Mouse (Mus musculus): ENCODE measurements around the gene Lekr1. TPM values are rescaled to one million over a fixed set of nuclear protein-coding genes. Genes with fewer than 3 reads are reported as not detected.
A peak's percentile ranks its signal among the peaks of the same experiment; 100 is the strongest.

The Lekr1 gene
- total RNA-seq, 2 experiments from 2014 or later: 4.3 to 6.3 TPM

DNA sequence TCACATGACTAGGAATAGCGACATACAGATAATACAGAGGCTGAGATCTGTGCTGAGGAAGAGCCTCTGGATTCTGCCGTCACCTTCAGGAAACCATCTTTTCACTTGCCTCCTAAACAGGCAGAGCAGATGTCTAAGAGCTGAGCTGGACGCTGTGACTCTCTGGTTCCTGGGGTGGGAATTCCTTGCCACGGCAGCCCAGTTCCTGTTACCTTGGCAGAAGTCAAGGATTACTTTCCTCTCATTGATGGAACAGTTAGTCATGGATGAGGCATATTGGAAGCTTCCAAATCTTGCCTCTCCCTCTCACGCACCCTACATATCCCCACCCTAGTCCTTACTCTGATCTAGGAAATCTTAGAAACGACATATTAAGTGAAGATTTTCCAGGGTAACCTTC, 203.7 kb downstream of the Lekr1 start:
- no peak for DNase-seq (ENCODE audit: low spot score in 2 of 2)

DNA sequence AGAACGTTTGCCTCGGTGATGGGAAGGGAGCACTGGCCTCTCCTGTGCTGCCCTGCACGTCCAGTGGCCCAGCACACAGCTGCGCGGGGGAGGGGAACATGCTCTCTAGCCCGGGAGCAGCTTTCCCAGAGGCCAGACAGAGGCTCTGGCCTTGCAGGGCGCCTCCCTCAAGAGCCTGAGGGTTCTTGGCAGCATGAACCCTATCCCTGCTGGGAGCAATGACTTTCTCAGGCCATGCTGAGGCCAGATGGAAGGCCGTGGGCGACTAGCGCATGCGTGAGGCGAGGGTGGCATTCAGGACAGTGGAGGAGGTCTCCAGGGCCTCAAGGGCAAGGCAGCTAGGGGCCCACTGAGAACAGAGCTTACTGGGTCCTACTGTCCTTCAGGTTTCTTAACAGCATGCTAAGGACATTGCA, 205.2 kb downstream of the Lekr1 start:
- DNase-seq (ENCODE audit: low spot score in 2 of 2): peak in 1 of 2 experiments; percentile 20

GRCm38 (mm10) chr3:65871609-65872272, 205.7 kb downstream of the Lekr1 start:
- DNase-seq (ENCODE audit: low spot score in 2 of 2): no peak

DNA sequence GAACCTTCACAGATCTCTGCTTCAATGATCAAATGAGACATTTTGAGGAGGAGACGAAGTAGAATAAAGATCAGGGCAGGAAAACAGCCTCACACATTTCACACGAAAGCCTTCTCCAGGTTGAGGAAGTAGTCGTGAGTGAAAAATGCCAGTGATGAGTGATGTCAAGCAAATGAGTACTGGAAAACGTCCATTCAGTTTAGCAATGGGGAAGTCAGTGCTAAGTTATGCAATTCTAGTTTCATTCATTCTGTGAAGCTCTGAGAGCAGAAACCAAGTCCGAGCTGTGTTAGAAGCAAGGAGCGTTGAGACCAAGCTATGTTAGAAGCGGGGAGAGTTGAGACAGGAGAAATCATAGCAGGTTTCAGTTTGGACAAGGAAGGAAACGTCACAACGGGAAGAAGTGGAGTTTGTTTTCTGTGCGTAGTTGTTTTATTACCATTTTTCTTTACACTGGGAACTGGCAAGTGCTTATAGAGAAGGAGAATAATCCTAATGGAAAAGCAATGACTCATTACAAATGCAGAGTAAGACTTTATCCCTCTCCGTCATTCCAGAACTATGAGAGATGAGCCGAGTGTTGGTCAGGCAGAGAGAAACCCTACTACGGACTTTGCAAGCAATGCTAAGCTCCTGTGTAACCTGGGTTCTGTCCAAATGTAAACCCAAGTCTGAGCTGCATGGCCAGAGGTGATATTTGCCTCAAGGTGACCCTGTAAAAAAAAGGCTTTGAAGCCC, 207.2 kb downstream of the Lekr1 start:
- no peak for DNase-seq (ENCODE audit: low spot score in 2 of 2)

Small RNAs within 50 kb of the gene (microRNA-seq; reads per million reads assigned to microRNA genes)
- gene Mir8120: 0.99 to 1.4 reads per million in 2 experiments

Other genes with a start within 250 kb of the Lekr1 start
- gene Tiparp, start 137.8 kb upstream of the Lekr1 start, total RNA-seq (2021): 10 to 100 TPM; 17.2 to 19.8 TPM

All from layer of hippocampus, adult 18-20 months (tissue).